Mouse (Mus musculus) left cerebral cortex, adult 11 months (tissue): ENCODE data around the gene Itpr1.

Source experiments
- DNase-seq: peaks from one replicate; pipeline ENCODE4 v3.0.0; 2022; ENCODE audit warnings: low spot score

Gene Itpr1

DNA sequence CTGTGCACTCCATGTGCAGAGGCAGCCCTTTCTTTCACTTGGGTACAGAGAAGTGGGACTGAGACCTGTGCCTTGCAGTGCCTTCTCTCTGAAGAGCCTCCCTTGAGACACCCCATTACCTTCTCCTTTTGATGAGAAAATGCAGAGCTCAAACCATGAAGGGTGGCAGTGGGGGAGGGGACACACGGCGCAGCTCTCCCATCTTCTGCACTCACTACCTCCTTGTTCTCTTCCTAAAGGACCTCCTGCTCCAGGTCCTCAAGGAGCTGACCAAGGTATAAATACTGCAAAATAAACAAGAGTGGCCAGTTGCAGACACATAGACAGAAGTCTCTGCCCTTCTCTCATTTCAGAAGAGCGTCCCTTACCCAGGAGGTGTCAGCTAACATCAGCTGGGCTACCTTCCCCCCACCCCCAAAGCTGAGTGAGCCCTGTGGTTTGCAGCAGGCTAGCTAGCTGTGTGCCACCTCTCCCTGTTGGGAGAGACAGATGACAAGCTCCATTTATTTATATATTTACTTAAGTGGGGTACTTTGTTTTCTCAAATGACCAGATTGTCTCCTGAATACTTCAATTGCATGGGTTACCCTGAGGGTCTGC, 255.4 kb downstream of the Itpr1 start:
- DNase-seq: no peak

DNA sequence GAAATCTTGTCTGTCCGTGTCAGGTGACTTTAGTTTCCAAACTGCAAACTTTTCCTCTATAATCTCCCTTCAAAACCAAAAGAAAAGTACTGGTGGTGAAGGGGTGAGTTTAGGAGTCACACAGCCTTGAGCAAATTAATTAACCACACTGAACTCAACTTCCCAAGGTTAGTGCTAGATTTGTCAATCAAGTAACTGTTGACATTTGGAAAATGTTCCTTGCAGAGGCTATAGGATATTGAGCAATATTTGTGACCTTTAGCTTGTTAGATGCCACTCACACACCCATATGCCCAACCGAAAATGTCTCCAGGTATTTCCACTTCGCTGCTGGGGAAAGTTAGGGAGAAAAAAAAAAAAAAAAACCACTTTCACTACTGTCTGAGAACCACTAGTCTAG, 259.0 kb downstream of the Itpr1 start:
- DNase-seq: no peak

DNA sequence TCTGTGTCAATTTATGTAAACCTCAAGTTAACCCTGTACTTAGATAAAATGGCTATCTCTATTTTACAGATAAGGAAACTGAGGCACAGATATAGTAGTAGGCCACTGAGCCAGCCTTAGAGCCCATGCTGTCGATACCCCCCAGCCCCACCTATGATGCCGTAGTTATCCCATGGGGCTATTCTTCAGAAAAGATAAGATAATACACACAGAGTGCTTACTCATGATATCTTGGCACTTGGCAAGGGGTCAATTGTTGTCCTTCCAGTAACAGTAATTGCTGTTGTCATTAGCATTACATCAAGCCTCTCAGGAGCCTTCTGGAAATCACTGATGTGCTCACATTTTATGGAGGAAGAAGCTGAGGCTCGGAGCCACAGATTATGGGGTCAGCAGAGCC, 259.9 kb downstream of the Itpr1 start:
- no peak for DNase-seq

DNA sequence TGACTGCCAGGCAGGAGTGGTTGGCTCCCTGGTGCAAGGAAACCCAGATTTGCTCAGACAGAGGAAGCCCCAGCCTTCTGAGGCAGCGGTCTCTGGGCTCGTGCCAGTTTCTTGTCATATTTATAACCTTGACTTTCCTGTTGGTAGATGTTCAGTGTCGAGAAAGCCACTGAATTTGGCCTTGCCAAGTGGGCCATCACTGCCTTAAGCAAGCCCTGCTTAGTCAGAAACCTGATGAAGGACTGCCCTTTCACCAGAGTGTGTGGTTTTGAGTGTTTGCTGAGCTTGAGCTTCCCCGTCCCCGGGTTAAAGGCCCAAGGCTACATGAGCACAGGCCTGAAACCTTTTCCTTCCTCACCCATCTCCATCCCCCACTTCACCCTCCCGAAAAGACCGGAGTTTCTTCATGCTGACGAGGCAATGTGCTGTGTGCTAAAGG, 263.9 kb downstream of the Itpr1 start:
- no peak for DNase-seq

DNA sequence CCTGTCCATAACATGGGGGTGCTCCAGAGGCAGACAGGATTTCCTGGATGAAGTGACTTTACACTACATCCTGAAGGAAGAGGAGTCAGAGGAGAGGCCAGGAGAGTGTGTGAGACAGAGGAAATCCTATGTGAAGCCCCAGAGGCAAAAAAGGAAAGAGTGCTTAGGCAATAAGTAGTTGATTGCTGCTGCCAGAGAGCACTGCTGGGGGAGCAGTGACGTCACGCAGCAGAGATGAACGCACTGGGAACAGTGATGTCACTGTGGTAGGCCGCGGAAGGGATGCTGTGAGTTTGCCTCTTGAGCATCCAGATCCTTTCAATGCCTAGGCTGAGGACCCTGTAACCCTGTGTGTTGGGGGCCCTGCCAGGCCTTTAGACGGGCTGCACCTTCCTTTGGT, 264.7 kb downstream of the Itpr1 start:
- no peak for DNase-seq

DNA sequence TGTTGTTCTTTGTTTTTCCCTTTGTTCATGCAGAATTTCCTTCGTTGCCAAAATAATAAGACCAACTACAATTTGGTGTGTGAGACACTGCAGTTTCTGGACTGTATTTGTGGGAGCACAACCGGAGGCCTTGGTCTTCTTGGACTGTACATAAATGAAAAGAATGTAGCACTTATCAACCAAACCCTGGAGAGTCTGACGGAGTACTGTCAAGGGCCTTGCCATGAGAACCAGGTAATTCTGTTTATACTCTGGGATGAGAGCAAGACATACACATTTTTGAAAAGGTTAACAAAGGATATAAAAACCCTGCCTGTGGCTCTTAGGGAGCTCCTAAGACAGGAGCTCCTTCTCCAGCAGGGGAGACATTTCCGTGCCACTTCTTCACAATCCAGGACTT, 268.3 kb downstream of the Itpr1 start:
- DNase-seq: no peak

DNA sequence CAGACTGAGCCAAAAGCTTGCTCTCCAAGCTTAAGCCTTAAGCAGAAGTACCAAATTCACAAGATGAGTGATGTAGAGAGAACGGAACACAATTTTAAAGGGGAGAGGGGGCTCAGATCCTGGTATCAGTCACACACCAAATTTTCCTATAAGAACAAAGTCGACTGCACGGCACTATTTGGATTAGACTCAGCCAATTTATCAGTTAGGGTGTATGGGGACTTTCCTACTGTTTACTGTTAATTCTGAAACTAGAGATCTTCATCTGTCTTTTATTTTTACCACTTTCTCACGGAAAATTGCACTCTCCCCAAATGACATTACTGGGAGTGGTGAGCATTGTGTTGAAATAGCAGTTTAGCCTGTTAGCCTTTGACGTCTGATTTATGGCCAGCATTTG, 269.6 kb downstream of the Itpr1 start:
- DNase-seq: no peak

DNA sequence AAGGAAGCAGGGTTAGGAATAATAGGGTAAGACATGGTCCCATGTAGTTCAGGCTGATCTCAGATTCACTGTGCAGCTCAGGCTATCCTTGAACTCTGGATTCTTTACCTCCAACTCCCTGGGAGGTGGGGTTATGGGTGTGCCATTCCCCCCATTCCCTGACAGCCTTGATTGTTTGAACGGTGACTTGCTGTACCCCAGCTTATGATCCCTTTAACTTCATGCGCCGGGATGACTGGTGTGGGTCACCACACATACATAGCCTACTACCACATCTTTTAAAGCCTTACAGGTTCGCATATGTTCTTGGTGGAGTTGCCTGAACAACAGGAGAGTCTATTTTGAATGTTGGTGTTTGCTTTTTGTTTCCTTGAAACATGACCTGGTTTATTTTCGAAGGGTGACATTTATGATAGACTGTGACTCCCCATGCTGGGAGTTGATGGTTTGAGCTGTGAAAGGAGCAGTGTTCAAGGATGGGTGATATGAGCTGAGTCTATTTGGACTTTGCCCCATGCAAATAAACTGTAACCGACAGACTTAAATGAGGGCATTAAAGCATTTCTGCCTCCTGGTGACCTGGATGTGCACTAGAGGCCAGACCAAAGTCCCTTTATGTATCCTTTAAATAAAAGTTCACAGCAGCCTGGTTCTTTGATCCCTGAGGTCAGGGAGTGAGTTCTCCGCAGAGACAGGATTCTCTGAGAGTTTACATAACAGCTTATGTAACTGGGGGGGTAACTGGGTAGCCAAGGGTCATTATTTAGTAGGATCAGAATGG, 273.5 kb downstream of the Itpr1 start:
- no peak for DNase-seq

DNA sequence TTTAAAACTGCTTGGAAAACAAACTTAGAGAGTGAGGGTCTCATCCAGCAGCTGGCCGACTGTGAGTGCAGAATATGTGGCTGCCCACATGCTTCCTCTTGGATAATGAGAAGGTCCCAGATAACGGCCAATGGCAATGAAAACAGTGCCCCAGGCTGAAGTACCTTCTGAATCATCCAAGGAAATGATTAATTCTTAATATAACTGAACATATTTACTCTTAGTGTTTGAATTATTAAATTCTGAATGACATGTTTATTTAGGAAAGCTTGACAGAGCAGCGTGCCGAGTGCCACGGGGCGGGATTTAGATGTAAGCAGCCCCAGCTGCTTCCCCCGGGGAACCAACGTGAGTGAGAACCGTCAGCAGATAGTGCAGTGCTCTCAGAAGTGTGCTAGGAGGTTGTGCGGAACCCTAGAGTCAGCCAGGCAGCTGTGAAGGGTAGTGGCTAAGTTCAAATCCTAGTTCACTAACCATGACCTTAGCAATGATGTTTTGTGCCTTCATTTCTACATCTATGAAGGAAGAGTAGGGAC, 274.5 kb downstream of the Itpr1 start:
- no peak for DNase-seq

DNA sequence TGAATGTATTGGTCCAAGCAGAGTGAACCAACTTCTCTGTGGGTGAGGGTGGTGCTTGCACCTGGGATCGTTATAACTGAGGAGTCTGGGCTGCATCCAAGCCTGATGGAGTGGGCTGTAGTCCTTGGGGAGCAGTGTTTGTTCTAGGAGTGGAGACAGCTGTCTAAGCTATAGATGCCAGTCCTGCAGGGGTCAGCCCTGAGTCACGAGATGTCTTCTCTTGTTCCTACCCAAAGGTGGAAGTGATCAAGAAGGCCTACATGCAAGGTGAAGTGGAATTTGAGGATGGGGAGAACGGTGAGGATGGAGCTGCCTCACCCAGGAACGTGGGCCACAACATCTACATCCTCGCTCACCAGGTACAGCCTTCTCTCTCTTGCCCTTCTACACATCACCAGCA, 275.4 kb downstream of the Itpr1 start:
- DNase-seq: no peak

DNA sequence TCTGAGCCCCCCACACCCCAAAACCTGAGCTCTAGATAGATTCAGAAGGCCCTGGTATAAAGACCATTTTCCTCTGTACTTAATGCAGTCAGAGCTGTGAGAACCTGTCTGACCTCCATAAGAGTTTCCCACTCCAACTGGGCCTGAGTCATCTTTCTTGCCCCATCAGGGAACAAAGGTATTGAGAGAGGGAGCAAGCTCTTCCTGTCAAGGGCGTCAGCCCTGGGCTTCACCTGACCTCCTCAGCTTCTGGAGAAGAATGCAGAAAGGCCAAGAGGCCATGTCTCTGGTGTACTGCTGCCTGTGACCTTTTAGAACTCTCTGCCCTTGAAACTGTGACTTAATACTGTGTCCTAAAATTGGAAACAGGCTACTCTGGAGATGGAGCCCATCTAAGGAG, 279.1 kb downstream of the Itpr1 start:
- no peak for DNase-seq

DNA sequence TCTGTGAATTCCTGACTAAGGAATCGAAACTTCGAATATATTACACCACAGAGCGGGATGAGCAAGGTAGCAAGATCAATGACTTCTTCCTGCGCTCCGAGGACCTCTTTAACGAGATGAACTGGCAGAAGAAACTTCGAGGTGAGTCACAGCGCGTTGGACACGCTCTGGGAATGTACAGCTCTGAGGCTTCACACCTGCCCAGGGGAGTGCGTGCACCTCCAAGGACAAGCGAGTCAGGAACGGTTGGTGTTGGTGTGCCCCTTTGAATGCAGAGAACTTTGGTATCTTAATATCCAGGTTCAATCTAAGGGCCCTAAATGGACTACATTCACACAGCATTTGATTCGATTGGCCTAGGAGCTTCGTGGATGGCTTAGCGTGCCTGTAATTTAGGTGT, 280.9 kb downstream of the Itpr1 start:
- no peak for DNase-seq

DNA sequence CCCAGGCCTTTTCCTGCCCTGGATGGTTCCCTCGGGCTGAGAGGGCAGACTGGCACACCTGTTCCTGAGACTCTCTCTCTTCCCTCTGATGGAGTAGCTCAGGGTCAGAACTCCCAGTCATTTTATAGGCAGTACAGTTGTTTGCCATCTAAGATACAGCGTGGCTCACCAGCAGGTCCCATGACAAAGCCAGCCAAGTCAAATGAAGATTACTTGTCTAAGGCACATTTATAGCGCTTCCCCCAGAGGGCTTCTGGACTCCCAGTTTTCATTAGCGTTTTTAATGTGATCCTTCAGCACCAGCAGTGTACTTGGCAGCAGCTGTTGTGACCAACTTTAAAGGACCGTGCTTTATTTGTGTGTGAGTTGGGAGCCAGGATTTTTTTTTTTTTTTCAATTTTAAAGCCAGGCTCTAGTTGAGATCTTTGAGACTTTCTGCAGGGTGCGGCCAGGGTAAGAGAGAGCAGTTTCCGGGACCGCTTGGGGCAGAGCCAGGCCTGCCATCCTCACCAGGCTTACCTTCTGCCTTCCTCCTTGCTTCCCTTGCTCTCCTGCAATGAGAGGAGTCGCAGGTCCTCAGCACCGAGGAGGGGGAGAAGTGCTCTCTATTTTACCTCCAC, 281.4 kb downstream of the Itpr1 start:
- DNase-seq: no peak

DNA sequence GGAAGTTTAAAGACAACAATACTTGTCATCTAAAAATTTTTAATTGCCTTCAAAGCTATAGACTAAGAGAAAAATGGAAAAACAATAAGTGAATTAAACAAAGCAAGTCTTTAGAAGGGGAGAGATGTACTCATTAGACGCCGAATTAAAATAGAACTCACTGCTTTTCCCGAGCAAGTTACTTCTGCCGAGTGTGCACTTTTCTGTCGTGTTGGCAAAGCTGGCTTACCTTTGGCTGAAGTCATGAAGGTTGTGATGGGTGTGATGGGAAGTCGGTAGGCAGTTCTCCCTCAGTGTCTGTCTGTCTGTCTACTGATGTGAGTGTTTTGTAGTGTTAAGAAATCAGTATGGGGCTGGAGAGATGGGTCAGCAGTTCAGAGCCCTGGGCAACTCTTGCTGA, 282.1 kb downstream of the Itpr1 start:
- DNase-seq: no peak

DNA sequence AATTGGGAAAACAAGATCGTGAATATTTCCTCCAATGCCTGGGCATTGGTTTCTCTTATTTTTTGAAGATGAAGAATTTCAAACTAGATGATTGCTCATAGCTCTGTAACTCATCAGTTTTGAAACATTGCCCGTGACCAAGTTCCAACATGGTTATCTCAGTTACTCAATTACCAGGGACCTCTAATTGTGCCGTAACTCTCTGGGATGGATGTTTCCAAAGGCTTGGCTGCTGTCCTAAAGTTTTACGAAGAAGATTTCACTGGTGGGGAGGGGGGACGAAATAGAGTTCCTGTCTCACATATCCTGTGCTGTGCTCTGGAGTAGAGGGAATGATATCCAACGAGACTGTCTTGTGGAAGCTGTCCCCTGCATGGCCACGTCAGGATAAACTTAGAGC, 285.2 kb downstream of the Itpr1 start:
- no peak for DNase-seq

DNA sequence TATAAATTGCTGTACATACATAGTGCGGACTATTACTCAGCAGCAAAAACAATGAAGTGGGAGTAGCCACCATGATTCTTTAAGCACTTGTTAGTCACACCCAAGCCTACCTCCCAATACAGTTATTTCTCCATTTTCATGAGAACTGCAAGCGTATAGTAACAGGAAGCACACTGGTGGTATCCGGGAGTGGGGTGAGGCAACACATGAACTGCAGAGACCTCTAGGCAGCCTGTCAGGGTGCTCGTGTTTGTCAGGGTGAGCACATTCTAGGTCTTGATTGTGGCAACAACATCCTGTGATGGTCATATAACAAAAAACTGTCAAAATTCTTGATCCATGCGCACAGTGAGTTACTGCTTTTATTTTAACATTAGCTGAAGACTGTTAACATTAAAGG, 290.8 kb downstream of the Itpr1 start:
- no peak for DNase-seq

DNA sequence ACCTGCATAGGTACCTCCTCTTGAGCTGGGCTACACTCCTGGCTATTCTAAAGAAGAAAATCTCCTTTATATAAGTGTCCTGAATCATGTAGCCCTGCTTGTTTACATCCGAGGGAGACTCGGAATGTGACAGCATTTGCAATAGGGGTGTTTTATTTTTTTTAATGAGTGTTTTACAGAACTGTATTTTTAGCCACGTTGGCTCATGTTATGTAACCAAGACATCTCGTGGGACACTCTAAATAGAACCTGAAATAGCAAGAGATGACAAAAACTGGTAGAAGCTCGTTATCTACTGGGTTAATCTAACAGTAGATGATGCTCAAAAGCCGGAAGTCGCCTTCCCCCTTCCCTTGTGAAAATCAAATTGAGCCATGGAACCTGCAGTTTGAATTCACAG, 291.8 kb downstream of the Itpr1 start:
- peak; percentile 58 for DNase-seq

DNA sequence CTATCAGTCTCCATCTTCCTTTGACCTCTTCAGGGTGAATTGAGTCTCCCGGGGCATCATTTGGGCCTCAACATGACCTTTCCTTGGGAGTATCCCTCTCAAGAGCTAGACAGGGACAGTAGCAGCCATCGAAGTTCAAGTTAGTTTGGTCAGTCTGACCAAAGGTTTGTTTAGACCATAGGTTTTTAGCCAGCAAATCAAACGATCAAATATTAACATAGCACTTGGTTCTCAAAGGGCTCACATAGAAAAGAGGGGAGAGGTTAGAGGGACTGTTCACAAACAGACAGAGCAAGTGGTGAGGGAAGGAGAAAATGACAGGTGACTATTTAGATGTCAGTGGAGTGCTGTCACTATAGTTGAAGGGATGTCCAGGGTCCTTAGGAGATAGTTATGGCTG, 293.3 kb downstream of the Itpr1 start:
- no peak for DNase-seq

DNA sequence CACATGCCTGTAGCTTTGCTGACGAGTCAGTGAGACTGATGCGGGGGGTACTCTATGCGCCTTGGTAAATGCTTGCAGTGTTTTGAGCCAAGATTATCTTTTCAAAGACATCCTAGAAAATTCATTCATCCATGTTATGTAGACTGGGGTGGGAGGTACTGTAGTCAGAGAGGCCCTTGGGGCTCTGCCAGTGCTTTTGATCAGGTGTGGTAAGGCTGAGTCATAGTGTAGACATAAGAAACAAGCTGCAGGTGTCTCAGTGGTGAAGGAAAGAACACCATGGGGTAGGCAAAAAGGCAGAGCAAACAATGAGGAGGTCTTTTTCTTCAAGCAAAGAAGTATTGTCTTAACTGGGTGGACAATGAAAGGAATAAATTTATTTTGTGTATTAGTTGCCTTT, 294.4 kb downstream of the Itpr1 start:
- DNase-seq: no peak

DNA sequence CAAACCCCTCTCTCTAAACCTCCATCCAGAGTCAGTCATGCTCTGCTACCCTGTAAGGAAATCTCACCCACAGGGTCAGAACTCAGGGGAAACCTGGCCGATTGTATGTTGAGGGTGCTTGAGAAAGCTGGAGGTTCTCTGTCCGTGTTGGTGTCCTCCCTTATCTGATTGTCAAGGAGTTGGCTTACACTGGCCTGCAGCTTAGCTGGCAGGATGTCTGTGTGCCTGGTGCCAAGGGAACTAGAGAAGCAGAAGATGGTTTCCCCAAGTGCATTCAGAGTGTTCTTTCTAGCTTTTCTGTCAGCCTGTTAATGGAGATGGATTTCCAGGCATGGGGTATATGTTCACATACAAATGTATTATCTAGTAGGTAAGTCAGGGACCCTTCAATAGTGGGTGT, 296.4 kb downstream of the Itpr1 start:
- no peak for DNase-seq

DNA sequence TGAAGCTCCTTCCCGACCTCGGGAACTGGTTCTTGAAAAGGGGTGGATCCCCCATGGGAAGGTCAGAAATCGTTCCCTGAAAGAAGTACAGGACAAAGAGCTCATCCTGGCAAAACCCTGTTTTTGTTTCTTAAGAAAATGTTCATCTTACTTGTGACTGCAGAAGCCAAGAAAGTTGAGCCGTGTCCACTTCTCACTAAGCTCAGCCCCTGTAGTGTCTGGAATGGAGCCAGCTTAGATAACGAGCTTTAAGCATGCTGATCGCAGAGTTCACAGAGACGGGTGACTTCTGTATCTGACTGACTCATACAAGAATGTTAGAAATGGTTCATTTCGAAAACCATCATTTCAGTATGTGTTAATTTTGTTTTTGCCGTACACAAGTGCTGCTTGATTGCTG, 297.2 kb downstream of the Itpr1 start:
- no peak for DNase-seq

DNA sequence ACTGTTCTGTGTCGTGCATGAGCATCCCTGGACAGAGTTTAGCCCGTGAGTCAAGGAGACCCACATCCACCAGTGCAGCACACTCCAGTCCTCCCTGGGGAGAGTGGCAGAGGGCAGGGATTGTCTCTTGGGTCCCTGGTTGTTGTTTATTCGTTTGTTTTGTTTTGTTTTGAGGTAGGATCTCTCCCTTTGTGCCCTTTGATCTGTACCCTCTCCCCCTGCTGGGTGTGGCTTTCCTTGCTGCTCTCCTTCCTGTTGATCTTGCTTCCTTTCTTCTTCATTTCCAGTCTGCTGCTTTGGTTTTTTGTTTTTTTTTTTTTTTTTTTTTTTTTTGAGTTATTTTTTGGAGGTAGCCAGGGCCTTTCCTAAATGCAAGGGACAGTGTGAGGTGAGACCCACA, 299.2 kb downstream of the Itpr1 start:
- no peak for DNase-seq

DNA sequence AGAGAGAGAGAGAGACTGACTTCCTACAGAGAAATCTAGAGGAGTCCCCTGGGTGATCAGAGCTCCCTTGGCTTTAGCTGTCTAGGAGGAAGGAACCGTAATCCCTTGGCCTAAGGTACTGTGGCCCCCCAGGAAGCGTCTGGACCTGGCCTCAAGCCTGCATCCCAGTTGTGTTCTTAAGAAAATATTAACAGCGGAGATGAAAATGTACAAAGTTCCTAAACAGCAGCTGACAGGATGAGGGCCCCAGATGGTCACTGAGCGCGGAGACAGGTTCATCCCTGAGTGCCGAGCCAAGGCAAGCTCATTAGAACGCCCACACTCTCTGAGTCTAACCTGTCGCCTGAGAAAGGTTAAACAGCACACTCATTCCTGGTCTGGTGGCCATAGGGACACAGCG, 300.1 kb downstream of the Itpr1 start:
- no peak for DNase-seq
